Mouse (Mus musculus) liver, postnatal 0 days (tissue): ENCODE results near the gene Tma7.

Experiments
- CTCF ChIP-seq: sonication (generic); IDR thresholded peaks from 2 replicates; pipeline ENCODE4 v1.5.1; 2016; ENCODE audit warnings: antibody characterized with exemption, low read depth
- EP300 ChIP-seq: IDR thresholded peaks from 2 replicates; pipeline ENCODE4 v1.6.1; 2016; ENCODE audit warnings: antibody characterized with exemption, low read depth, mild to moderate bottlenecking

DNA sequence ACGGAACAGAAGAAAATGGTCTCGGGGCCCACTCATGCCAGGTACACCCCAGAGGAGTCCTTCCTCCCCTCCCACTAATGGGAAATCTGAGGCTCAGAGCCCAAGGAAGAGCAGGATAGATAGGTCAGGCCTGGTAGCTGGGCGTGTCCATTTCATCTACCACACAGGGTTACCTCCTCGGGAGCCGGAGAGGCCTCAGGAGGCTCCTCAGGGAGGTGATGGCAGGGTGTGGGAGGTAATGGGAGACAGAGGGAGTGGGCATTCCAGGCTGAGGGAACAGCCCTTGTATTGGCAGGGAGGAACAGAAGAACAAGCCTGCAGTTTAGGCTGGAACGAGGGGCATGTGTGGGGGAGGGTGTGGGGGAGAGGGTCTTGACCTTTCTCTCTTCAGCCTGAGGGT lies 14.5 kb upstream of the Tma7 start:
- TF ChIP-seq CTCF (no peak), EP300 (no peak)
